Mouse (Mus musculus) intestine, postnatal 0 days (tissue): ENCODE data around the gene Olfr572. TPM values are rescaled to one million over a fixed set of nuclear protein-coding genes. Genes with fewer than 3 reads are reported as not detected.
A peak's percentile ranks its signal among the peaks of the same experiment; 100 is the strongest.

Source experiments
- ATAC-seq: fragments of 200-750 bp; cut with Nextera tagmentation; 2 replicates; pipeline ENCODE4 v1.8.0; 2017; ENCODE audit warnings: mild to moderate bottlenecking, moderate TSS enrichment, moderate library complexity
- H3K27ac ChIP-seq: fragments of 300-500 bp; sonication (generic); 2 replicates; pipeline ENCODE4 v1.5.1; 2014; ENCODE audit warnings: mild to moderate bottlenecking, low read depth, low read length, moderate library complexity
- H3K27me3 ChIP-seq: fragments of 300-500 bp; sonication (generic); replicated peaks from 2 replicates; pipeline ENCODE4 v1.6.1; 2014; ENCODE audit warnings: low read length, mixed read lengths; ENCODE audit not compliant: control insufficient read depth, insufficient read depth
- H3K36me3 ChIP-seq: fragments of 300-500 bp; sonication (generic); 2 replicates; pipeline ENCODE4 v1.6.1; 2014; ENCODE audit warnings: mild to moderate bottlenecking, moderate library complexity; ENCODE audit not compliant: control insufficient read depth, insufficient read depth
- H3K4me1 ChIP-seq: fragments of 300-500 bp; sonication (generic); replicated peaks from 2 replicates; pipeline ENCODE4 v1.6.1; 2014; ENCODE audit warnings: antibody characterized with exemption, low read length, mixed read lengths; ENCODE audit not compliant: control insufficient read depth, insufficient read depth
- H3K4me2 ChIP-seq: fragments of 300-500 bp; sonication (generic); replicated peaks from 2 replicates; pipeline ENCODE4 v1.6.1; 2014; ENCODE audit warnings: low read depth, mild to moderate bottlenecking, moderate library complexity
- H3K4me3 ChIP-seq: fragments of 300-500 bp; sonication (generic); 2 replicates; pipeline ENCODE4 v1.5.1; 2014; ENCODE audit warnings: low read depth, low read length
- H3K9ac ChIP-seq: fragments of 300-500 bp; sonication (generic); 2 replicates; pipeline ENCODE4 v1.6.1; 2014; ENCODE audit warnings: mild to moderate bottlenecking, low read depth, low read length
- H3K9me3 ChIP-seq: fragments of 300-500 bp; sonication (generic); 2 replicates; pipeline ENCODE4 v1.6.1; 2016; ENCODE audit warnings: mixed run types; ENCODE audit not compliant: control insufficient read depth
- CTCF ChIP-seq: sonication (generic); IDR thresholded peaks from 2 replicates; pipeline ENCODE4 v1.5.1; 2016; ENCODE audit warnings: low read depth, mild to moderate bottlenecking, control low read depth, antibody characterized with exemption, moderate library complexity
- WGBS: fragments of 180-500 bp; shearing (Covaris S2); extraction: QIAGEN DNeasy Blood & Tissue Kit; methylation state at CpG from one replicate; pipeline ENCODE4 v1.1.7; 2014; 5-methylcytosine and 5-hydroxymethylcytosine counted together
- polyA plus RNA-seq: library from polyadenylated mRNA; unstranded; fragments of >200 nt; fragmentation: Nextera tagmentation; extraction: Ambion mirVana; gene quantifications from 2 replicates; pipeline ENCODE4 v1.2.1, GENCODE M21; 2015

Olfr572 gene
- polyA plus RNA-seq, 1 experiment from 2014 or later, result not detected

DNA sequence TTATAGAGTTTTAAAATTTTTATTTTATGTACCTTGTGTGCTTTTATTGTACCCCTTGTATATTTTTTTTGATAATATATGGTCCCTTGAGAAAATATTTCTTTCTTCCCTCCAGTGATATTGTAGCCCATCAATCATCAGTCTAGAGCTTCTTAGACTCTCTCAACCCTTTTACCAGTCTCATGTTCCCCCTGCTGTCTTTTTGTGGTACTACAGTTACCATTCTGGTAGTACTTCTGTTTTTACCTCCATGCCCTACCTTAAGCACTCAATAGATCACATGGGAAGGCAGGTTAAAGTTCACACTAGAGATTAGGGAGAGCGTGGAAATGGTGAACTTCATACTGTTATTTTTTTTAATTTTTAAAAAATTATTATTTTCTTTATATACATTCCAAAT, 4.6 kb upstream of the Olfr572 start:
- no peak for ATAC-seq
- Histone ChIP-seq H3K4me3 (no peak overlapping the region), H3K9me3 (no peaks in the 10 kb centered on the region), H3K4me2 (no peak overlapping the region), H3K27ac (no peak overlapping the region), H3K27me3 (no peaks in the 10 kb centered on the region), H3K36me3 (no peaks in the 10 kb centered on the region), H3K4me1 (no peaks in the 10 kb centered on the region), H3K9ac (no peak overlapping the region)
- TF ChIP-seq CTCF, result peak; percentile 79
- 10% methylated on average over 1 of the region's 1 CpGs for WGBS

DNA sequence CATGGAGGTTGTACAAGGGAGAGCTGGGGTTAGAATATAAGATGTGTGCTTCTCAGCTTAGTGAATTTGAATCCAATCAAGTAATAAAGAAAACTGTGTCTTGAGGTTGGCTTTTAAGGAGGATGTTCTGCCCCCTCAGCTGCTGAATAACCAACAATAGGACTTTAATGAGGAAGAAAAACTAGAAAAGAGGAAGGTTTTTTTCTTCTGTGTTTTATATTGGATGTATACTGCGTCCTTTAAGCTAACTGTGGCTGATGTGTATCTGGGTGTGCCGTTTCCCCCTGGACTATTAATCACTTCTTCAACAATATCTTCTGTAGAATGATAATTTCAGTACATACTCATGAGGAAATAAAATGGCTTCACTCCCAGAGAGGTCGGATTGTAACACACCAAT, 2.9 kb downstream of the Olfr572 start:
- no peak overlapping the region for H3K4me2 ChIP-seq
- no peaks in the 10 kb centered on the region for H3K9me3 ChIP-seq
- H3K36me3 ChIP-seq, result no peaks in the 10 kb centered on the region
- H3K27me3 ChIP-seq, result no peaks in the 10 kb centered on the region
- no peak for ATAC-seq
- WGBS, result 68% methylated on average over 3 of the region's 3 CpGs
- no peak overlapping the region for H3K4me3 ChIP-seq
- no peak for TF ChIP-seq CTCF
- no peaks in the 10 kb centered on the region for H3K4me1 ChIP-seq
- H3K27ac ChIP-seq, result no peak overlapping the region
- H3K9ac ChIP-seq, result no peak overlapping the region

GRCm38 (mm10) chr7:102942475-102942874, 18.3 kb downstream of the Olfr572 start, which contains the start of gene Olfr573-ps1:
Gene Olfr573-ps1 (minus strand): TSS chr7:102942575.
- H3K9me3 ChIP-seq, result no peaks in the 10 kb centered on the region
- H3K4me3 ChIP-seq, result no peak within 1 kb of the TSS
- no peaks in the 10 kb centered on the region for H3K27me3 ChIP-seq
- WGBS, result 70% methylated on average over 2 of the region's 2 CpGs
- H3K9ac ChIP-seq, result no peak within 1 kb of the TSS
- no peak for ATAC-seq
- no peaks in the 10 kb centered on the region for H3K36me3 ChIP-seq
- H3K4me2 ChIP-seq, result no peak within 1 kb of the TSS
- H3K27ac ChIP-seq, result no peak within 1 kb of the TSS
- no peaks in the 10 kb centered on the region for H3K4me1 ChIP-seq
- TF ChIP-seq CTCF, result no peak

- H3K9me3 ChIP-seq, result no peaks in the 10 kb centered on the region
- no peak for TF ChIP-seq CTCF
- no peaks in the 10 kb centered on the region for H3K27me3 ChIP-seq
- ATAC-seq, result no peak
- H3K36me3 ChIP-seq, result no peaks in the 10 kb centered on the region
- no peak overlapping the region for H3K27ac ChIP-seq
- H3K9ac ChIP-seq, result no peak overlapping the region
- no peaks in the 10 kb centered on the region for H3K4me1 ChIP-seq
- 86% methylated on average over 1 of the region's 1 CpGs for WGBS
- no peak overlapping the region for H3K4me2 ChIP-seq
- no peak overlapping the region for H3K4me3 ChIP-seq
These were observed 19.2 kb downstream of the Olfr572 start for GRCm38 (mm10) chr7:102943417-102943816.

DNA sequence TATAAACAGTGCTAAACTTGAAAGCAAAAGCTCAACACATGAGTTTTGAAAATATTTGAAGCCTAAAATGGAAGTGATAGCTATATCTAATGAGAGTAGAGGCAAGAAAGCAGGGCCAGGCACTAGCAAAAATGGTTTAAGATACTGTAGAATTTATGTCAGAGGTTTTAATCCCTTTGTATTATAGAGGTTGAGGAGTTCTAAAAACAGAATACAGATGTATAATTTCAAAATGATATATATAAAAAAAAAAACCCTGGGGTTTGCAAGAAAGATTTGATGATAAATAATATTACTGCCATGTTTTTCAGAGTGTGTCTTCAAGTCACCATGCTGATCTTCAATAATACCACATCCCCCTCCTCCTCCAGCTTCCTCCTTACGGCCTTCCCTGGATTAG, 24.0 kb downstream of the Olfr572 start, which contains the start of gene Olfr574:
Olfr574 (plus strand) TSS at position 301 of the 400 bp plus-strand sequence.
- WGBS, result 87% methylated on average over 1 of the region's 1 CpGs
- no peak within 1 kb of the TSS for H3K9ac ChIP-seq

DNA sequence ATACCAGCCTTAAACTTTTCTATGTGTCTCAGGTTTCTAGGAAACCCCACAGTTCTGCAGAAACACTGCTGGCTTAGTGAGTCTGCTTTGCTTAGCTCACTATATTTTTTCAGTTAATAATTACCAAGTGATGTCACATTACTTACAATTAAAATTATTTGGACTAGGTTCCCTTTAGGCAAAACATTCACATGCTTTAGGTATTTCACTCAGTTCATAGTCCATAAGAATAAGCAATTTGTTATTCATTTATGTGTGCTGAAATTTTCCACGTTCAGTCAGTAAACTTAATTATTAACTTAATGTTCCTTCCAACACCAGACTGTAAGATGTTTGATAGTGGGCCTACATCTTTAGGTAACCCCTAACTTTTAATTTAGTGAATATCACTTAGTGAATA, 26.5 kb downstream of the Olfr572 start:
- Histone ChIP-seq H3K4me2 (no peak overlapping the region), H3K27ac (no peak overlapping the region), H3K4me3 (no peak overlapping the region), H3K9me3 (no peaks in the 10 kb centered on the region), H3K9ac (no peak overlapping the region), H3K36me3 (no peaks in the 10 kb centered on the region), H3K4me1 (no peaks in the 10 kb centered on the region), H3K27me3 (no peaks in the 10 kb centered on the region)
- no peak for TF ChIP-seq CTCF
- WGBS, result 32% methylated on average over 1 of the region's 1 CpGs
- no peak for ATAC-seq

More for the DNA sequence above, 24.0 kb downstream of the Olfr572 start, which contains the start of gene Olfr574:
- no peak within 1 kb of the TSS for H3K27ac ChIP-seq
- no peak within 1 kb of the TSS for H3K4me2 ChIP-seq
- ATAC-seq, result no peak
- no peak within 1 kb of the TSS for H3K4me3 ChIP-seq
- H3K4me1 ChIP-seq, result no peaks in the 10 kb centered on the region
- no peaks in the 10 kb centered on the region for H3K9me3 ChIP-seq
- H3K27me3 ChIP-seq, result no peaks in the 10 kb centered on the region
- no peaks in the 10 kb centered on the region for H3K36me3 ChIP-seq
- TF ChIP-seq CTCF, result no peak

- no peak overlapping the region for H3K27ac ChIP-seq
- H3K4me3 ChIP-seq, result no peak overlapping the region
- H3K4me1 ChIP-seq, result no peaks in the 10 kb centered on the region
- H3K9ac ChIP-seq, result no peak overlapping the region
- no peak for ATAC-seq
- no peaks in the 10 kb centered on the region for H3K27me3 ChIP-seq
- H3K9me3 ChIP-seq, result no peaks in the 10 kb centered on the region
- no peak overlapping the region for H3K4me2 ChIP-seq
- TF ChIP-seq CTCF, result no peak
- WGBS, result 69% methylated on average over 3 of the region's 3 CpGs
- no peaks in the 10 kb centered on the region for H3K36me3 ChIP-seq
These were observed 33.9 kb downstream of the Olfr572 start for GRCm38 (mm10) chr7:102958137-102958536.
